Mouse (Mus musculus): ENCODE data around the gene Dip2a.
A peak's percentile ranks its signal among the peaks of the same experiment; 100 is the strongest.

The Dip2a gene

GRCm38 (mm10) chr10:76246601-76247000 is 98.5 kb downstream of the Dip2a start:
- DNase-seq (ENCODE audit: low spot score): no peak

GRCm38 (mm10) chr10:76245106-76245505 is 100.0 kb downstream of the Dip2a start:
- no peak for DNase-seq (ENCODE audit: low spot score)

- no peak for DNase-seq (ENCODE audit: low spot score)
These were observed 105.7 kb downstream of the Dip2a start for GRCm38 (mm10) chr10:76239401-76239800.

GRCm38 (mm10) chr10:76237341-76238225 is 107.5 kb downstream of the Dip2a start, which contains the start of gene Prmt2:
Gene Prmt2 (minus strand): TSS chr10:76237865.
- peak; percentile 89 for DNase-seq (ENCODE audit: low spot score)

GRCm38 (mm10) chr10:76229627-76230026 is 115.5 kb downstream of the Dip2a start:
- no peak for DNase-seq (ENCODE audit: low spot score)

GRCm38 (mm10) chr10:76225944-76226343 is 119.1 kb downstream of the Dip2a start:
- DNase-seq (ENCODE audit: low spot score): no peak

- DNase-seq (ENCODE audit: low spot score): no peak
These were observed 126.9 kb downstream of the Dip2a start for GRCm38 (mm10) chr10:76218240-76218639.

GRCm38 (mm10) chr10:76217056-76217455 is 128.0 kb downstream of the Dip2a start:
- DNase-seq (ENCODE audit: low spot score): no peak

- no peak for DNase-seq (ENCODE audit: low spot score)
These were observed 130.9 kb downstream of the Dip2a start for GRCm38 (mm10) chr10:76214161-76214560.

GRCm38 (mm10) chr10:76212121-76212520 is 133.0 kb downstream of the Dip2a start:
- no peak for DNase-seq (ENCODE audit: low spot score)

- no peak for DNase-seq (ENCODE audit: low spot score)
These were observed 134.3 kb downstream of the Dip2a start for GRCm38 (mm10) chr10:76210806-76211205.

Data from T-cell, adult 2 months (primary cell).